Mouse (Mus musculus): ENCODE measurements at regions not wholly inside any gene's neighbourhood (a gene's known extent, or its start where the extent isn't known, plus 50 kb on each side); places are given as distances from the start of the nearest gene placed in this dataset.

GRCm38 (mm10) chr4:58661781-58662293 lies 108.1 kb upstream of the Lpar1 start:
- DNase-seq (ENCODE audit: low spot score in 2 of 2) = no peak

GRCm38 (mm10) chr4:58660511-58660910 lies 106.8 kb upstream of the Lpar1 start:
- DNase-seq (ENCODE audit: low spot score in 2 of 2) = no peak

- DNase-seq (ENCODE audit: low spot score in 2 of 2) = no peak
Observed at GRCm38 (mm10) chr4:58658206-58658605, 104.5 kb upstream of the Lpar1 start.

- no peak for DNase-seq (ENCODE audit: low spot score in 2 of 2)
Observed at GRCm38 (mm10) chr4:58647761-58648295, 94.1 kb upstream of the Lpar1 start.

GRCm38 (mm10) chr4:58646821-58647220 lies 93.1 kb upstream of the Lpar1 start:
- DNase-seq (ENCODE audit: low spot score in 2 of 2) = no peak

- DNase-seq (ENCODE audit: low spot score in 2 of 2) = no peak
Observed at GRCm38 (mm10) chr4:58643371-58643770, 89.7 kb upstream of the Lpar1 start.

- no peak for DNase-seq (ENCODE audit: low spot score in 2 of 2)
Observed at GRCm38 (mm10) chr4:58642236-58642635, 88.5 kb upstream of the Lpar1 start.

GRCm38 (mm10) chr4:58632696-58633095 lies 79.0 kb upstream of the Lpar1 start:
- no peak for DNase-seq (ENCODE audit: low spot score in 2 of 2)

GRCm38 (mm10) chr4:58631415-58631814 lies 77.7 kb upstream of the Lpar1 start:
- DNase-seq (ENCODE audit: low spot score in 2 of 2) = no peak

- no peak for DNase-seq (ENCODE audit: low spot score in 2 of 2)
Observed at GRCm38 (mm10) chr4:58627021-58627420, 73.3 kb upstream of the Lpar1 start.

- no peak for DNase-seq (ENCODE audit: low spot score in 2 of 2)
Observed at GRCm38 (mm10) chr4:58624059-58624458, 70.4 kb upstream of the Lpar1 start.

- DNase-seq (ENCODE audit: low spot score in 2 of 2) = no peak
Observed at GRCm38 (mm10) chr4:58620641-58621040, 66.9 kb upstream of the Lpar1 start.

GRCm38 (mm10) chr4:58617261-58617660 lies 63.6 kb upstream of the Lpar1 start:
- no peak for DNase-seq (ENCODE audit: low spot score in 2 of 2)

GRCm38 (mm10) chr4:58613536-58613935 lies 59.8 kb upstream of the Lpar1 start:
- no peak for DNase-seq (ENCODE audit: low spot score in 2 of 2)

- DNase-seq (ENCODE audit: low spot score in 2 of 2) = no peak
Observed at GRCm38 (mm10) chr4:58613022-58613421, 59.3 kb upstream of the Lpar1 start.

GRCm38 (mm10) chr4:58607491-58607890 lies 53.8 kb upstream of the Lpar1 start:
- DNase-seq (ENCODE audit: low spot score in 2 of 2) = no peak

- DNase-seq (ENCODE audit: low spot score in 2 of 2) = no peak
Observed at GRCm38 (mm10) chr4:58605941-58606340, 52.2 kb upstream of the Lpar1 start.

Measured in right cerebral cortex, postnatal 10 days (tissue).